Mouse (Mus musculus): ENCODE data around the gene Atp6v1g3. TPM values are rescaled to one million over a fixed set of nuclear protein-coding genes. Genes with fewer than 3 reads are reported as not detected.

Gene Atp6v1g3
- total RNA-seq (2014; rRNA removed) (not detected in 2 replicates), polyA plus RNA-seq (2015; fragmentation: Nextera tagmentation; extraction: Ambion mirVana) (not detected in 2 replicates)

GRCm38 (mm10) chr1:138273438-138273837 lies at the start of gene Atp6v1g3:
Atp6v1g3 (plus strand) TSS chr1:138273738.
- ATAC-seq (no peak), DNase-seq (no peak)
- no peak within 1 kb of the TSS for H3K4me2 ChIP-seq (ENCODE audit: low read depth)
- H3K9ac ChIP-seq, result no peak within 1 kb of the TSS
- H3K9me3 ChIP-seq (ENCODE audit: low read length), result no peaks in the 10 kb centered on the region
- H3K27ac ChIP-seq (ENCODE audit: low read depth, low read length), result no peak within 1 kb of the TSS
- no peaks in the 10 kb centered on the region for H3K4me1 ChIP-seq (ENCODE audit: insufficient read depth)
- TF ChIP-seq CTCF (IDR thresholded peaks at IDR 0.05; ENCODE audit: low read depth), result no peak
- H3K36me3 ChIP-seq (ENCODE audit: insufficient read depth), result no peaks in the 10 kb centered on the region
- 95% methylated on average over 2 of the region's 2 CpGs for WGBS
- no peak within 1 kb of the TSS for H3K4me3 ChIP-seq (ENCODE audit: low read depth, low read length)
- H3K27me3 ChIP-seq (ENCODE audit: insufficient read depth, low read length), result no peaks in the 10 kb centered on the region

DNA sequence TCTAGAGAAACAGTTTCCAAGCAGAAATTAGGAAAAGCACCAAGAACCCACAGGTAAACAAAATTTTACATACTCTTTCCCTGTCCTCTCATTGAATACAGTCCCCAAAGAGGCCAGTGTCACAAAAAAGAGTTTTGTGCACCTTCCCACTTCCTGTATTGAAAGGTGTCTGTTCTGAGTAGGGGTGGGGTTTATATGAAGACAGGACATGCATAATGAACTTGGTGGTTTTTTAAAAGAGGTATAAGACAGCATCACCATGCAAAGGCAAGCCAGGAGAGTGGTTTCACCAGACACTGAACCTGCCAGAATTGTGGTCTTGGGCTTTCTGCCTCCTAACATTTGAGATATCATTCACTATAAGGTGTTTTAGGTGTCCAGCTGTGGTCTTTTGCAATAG lies 40.5 kb upstream of the Atp6v1g3 start:
- no peak for DNase-seq
- Histone ChIP-seq H3K9ac (no peak overlapping the region), H3K4me2 (ENCODE audit: low read depth) (no peak overlapping the region), H3K27ac (ENCODE audit: low read depth, low read length) (no peak overlapping the region), H3K4me1 (ENCODE audit: insufficient read depth) (no peaks in the 10 kb centered on the region), H3K9me3 (ENCODE audit: low read length) (no peaks in the 10 kb centered on the region), H3K36me3 (ENCODE audit: insufficient read depth) (no peaks in the 10 kb centered on the region), H3K4me3 (ENCODE audit: low read depth, low read length) (no peak overlapping the region), H3K27me3 (ENCODE audit: insufficient read depth, low read length) (no peaks in the 10 kb centered on the region)
- TF ChIP-seq CTCF (IDR thresholded peaks at IDR 0.05; ENCODE audit: low read depth), result no peak
- no peak for ATAC-seq

GRCm38 (mm10) chr1:138237252-138237651 lies 36.3 kb upstream of the Atp6v1g3 start:
- no peak for TF ChIP-seq CTCF (IDR thresholded peaks at IDR 0.05; ENCODE audit: low read depth)
- 97% methylated on average over 2 of the region's 2 CpGs for WGBS
- ATAC-seq (no peak), DNase-seq (no peak)
- no peaks in the 10 kb centered on the region for H3K4me1 ChIP-seq (ENCODE audit: insufficient read depth)
- H3K4me2 ChIP-seq (ENCODE audit: low read depth), result no peak overlapping the region
- H3K9me3 ChIP-seq (ENCODE audit: low read length), result no peaks in the 10 kb centered on the region
- no peaks in the 10 kb centered on the region for H3K27me3 ChIP-seq (ENCODE audit: insufficient read depth, low read length)
- H3K4me3 ChIP-seq (ENCODE audit: low read depth, low read length), result no peak overlapping the region
- no peak overlapping the region for H3K9ac ChIP-seq
- H3K27ac ChIP-seq (ENCODE audit: low read depth, low read length), result no peak overlapping the region
- no peaks in the 10 kb centered on the region for H3K36me3 ChIP-seq (ENCODE audit: insufficient read depth)

- Histone ChIP-seq H3K36me3 (ENCODE audit: insufficient read depth) (no peaks in the 10 kb centered on the region), H3K9me3 (ENCODE audit: low read length) (no peaks in the 10 kb centered on the region), H3K27me3 (ENCODE audit: insufficient read depth, low read length) (no peaks in the 10 kb centered on the region), H3K9ac (no peak overlapping the region), H3K27ac (ENCODE audit: low read depth, low read length) (no peak overlapping the region), H3K4me2 (ENCODE audit: low read depth) (no peak overlapping the region), H3K4me1 (ENCODE audit: insufficient read depth) (no peaks in the 10 kb centered on the region), H3K4me3 (ENCODE audit: low read depth, low read length) (no peak overlapping the region)
- ATAC-seq, result no peak
- no peak for TF ChIP-seq CTCF (IDR thresholded peaks at IDR 0.05; ENCODE audit: low read depth)
- DNase-seq, result peak; percentile 6
- 44% methylated on average over 5 of the region's 5 CpGs for WGBS
Observed at GRCm38 (mm10) chr1:138243947-138244346, 29.6 kb upstream of the Atp6v1g3 start.

DNA sequence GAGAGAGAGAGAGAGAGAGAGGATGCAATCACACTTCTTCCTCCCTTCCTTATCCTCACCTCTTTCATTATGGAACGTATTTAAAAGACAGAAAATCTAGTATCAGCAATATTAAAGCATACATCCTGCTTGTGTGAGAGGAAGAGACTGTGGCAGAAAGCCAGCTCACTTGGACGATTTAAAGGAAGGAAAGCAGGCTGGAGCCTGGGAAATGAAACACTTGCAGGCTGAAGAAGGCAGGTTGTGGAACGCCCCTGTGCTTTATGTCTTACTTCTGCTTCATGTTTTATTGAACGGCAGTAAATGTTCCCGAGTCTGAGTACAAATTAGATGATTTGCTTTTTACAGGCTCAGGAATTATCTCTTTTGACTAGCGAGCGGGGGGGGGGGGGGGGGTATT lies 29.1 kb upstream of the Atp6v1g3 start:
- no peaks in the 10 kb centered on the region for H3K27me3 ChIP-seq (ENCODE audit: insufficient read depth, low read length)
- peak overlapping the region; percentile 8 for H3K4me2 ChIP-seq (ENCODE audit: low read depth)
- H3K4me3 ChIP-seq (ENCODE audit: low read depth, low read length), result no peak overlapping the region
- H3K36me3 ChIP-seq (ENCODE audit: insufficient read depth), result no peaks in the 10 kb centered on the region
- H3K4me1 ChIP-seq (ENCODE audit: insufficient read depth), result no peaks in the 10 kb centered on the region
- ATAC-seq, result peak; percentile 32; the same call in 1 of the 2 replicates
- 0 out of 2 replicates have a peak overlapping the region, but pooled peaks have one; percentile 21 for H3K27ac ChIP-seq (ENCODE audit: low read depth, low read length)
- H3K9me3 ChIP-seq (ENCODE audit: low read length), result no peaks in the 10 kb centered on the region
- DNase-seq, result peak; percentile 64
- no peak overlapping the region for H3K9ac ChIP-seq
- TF ChIP-seq CTCF (IDR thresholded peaks at IDR 0.05; ENCODE audit: low read depth), result no peak
- 16% methylated on average over 7 of the region's 7 CpGs for WGBS

GRCm38 (mm10) chr1:138245103-138245502 lies 28.4 kb upstream of the Atp6v1g3 start:
- no peak for ATAC-seq
- Histone ChIP-seq H3K4me2 (ENCODE audit: low read depth) (peak overlapping the region; percentile 8; the same call in 1 of the 2 replicates), H3K27me3 (ENCODE audit: insufficient read depth, low read length) (no peaks in the 10 kb centered on the region), H3K9me3 (ENCODE audit: low read length) (no peaks in the 10 kb centered on the region), H3K4me3 (ENCODE audit: low read depth, low read length) (no peak overlapping the region), H3K27ac (ENCODE audit: low read depth, low read length) (no peak overlapping the region), H3K36me3 (ENCODE audit: insufficient read depth) (no peaks in the 10 kb centered on the region), H3K4me1 (ENCODE audit: insufficient read depth) (no peaks in the 10 kb centered on the region), H3K9ac (no peak overlapping the region)
- WGBS, result 52% methylated on average over 4 of the region's 4 CpGs
- peak; percentile 2 for DNase-seq
- no peak for TF ChIP-seq CTCF (IDR thresholded peaks at IDR 0.05; ENCODE audit: low read depth)

- H3K9ac ChIP-seq, result no peak overlapping the region
- 41% methylated on average over 3 of the region's 3 CpGs for WGBS
Observed at GRCm38 (mm10) chr1:138245533-138245932, 28.0 kb upstream of the Atp6v1g3 start.

More at GRCm38 (mm10) chr1:138245533-138245932, 28.0 kb upstream of the Atp6v1g3 start:
- ATAC-seq, result peak; percentile 45
- TF ChIP-seq CTCF (IDR thresholded peaks at IDR 0.05; ENCODE audit: low read depth), result no peak
- no peak overlapping the region for H3K27ac ChIP-seq (ENCODE audit: low read depth, low read length)
- peak; percentile 70 for DNase-seq
- H3K36me3 ChIP-seq (ENCODE audit: insufficient read depth), result no peaks in the 10 kb centered on the region
- H3K4me1 ChIP-seq (ENCODE audit: insufficient read depth), result no peaks in the 10 kb centered on the region
- no peak overlapping the region for H3K4me3 ChIP-seq (ENCODE audit: low read depth, low read length)
- no peaks in the 10 kb centered on the region for H3K9me3 ChIP-seq (ENCODE audit: low read length)
- no peaks in the 10 kb centered on the region for H3K27me3 ChIP-seq (ENCODE audit: insufficient read depth, low read length)
- no peak overlapping the region for H3K4me2 ChIP-seq (ENCODE audit: low read depth)

Measured in forebrain, postnatal 0 days (tissue).